Mouse (Mus musculus) kidney, postnatal 36 days (tissue): ENCODE results near the gene Prkcb.
A peak's percentile ranks its signal among the peaks of the same experiment; 100 is the strongest.

Experiments used
- DNase-seq, 2 experiments: peaks; one replicate each; pipeline ENCODE4 v3.0.0; 2021 to 2022; ENCODE audit warnings: mixed read lengths in 2 of 2

The Prkcb gene

DNA sequence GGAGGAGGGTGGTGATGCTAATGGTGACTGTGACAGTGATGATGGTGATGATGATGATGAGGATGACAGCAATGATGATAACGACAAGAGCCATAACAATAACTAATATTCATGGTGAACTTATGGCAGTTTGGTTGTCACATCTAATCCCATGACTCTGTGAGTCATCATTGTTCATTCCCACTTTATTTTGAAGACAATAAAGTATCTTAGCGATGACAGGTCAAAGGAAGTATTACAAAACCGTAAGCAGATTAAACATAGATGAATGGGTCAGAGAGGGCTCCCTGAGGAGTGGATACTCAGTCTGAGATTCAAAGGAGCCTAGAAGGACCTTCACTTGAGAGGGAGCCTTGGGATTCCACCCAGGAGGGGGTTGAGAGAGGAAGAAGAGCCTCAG is 122.3 kb downstream of the Prkcb start:
- DNase-seq, result no peak

DNA sequence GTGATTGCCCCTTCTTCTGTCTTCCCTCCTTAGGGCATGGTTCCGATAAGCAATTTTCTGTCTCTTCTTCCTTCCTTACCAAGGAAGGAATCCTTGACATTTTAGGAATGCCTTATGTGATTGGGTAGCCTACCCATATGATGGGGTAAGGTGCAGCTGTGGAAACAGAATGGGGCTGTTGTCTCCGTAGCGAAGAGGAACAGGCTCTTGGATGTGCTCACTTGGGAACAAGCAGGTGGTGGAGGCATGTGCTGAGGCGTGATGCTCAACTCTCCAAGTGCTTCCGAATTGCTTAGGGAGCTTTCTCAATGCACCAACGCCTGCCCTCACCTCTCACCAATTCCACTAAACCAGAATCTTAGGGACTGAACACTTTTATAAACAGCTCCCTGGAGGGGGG is 124.7 kb downstream of the Prkcb start:
- DNase-seq, result no peak

DNA sequence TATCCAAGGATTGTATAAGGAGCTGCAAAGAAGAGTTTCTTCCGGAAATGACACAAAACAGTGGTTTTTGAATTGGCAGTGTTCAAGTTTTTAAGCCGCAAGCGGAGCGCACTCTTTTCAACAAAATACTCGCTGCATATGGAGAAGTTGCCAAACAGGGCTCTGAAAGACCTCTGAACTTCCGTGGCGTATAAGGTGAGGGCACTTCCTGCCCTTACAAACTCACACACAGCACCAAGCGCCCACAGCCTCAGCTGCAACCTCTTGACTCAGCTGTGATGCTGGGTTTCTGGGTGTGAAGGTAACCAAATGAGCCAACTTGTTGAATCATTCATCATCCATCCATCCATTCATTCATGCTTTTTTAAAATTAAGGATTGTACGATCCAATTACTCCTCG is 125.6 kb downstream of the Prkcb start:
- DNase-seq, result no peak

DNA sequence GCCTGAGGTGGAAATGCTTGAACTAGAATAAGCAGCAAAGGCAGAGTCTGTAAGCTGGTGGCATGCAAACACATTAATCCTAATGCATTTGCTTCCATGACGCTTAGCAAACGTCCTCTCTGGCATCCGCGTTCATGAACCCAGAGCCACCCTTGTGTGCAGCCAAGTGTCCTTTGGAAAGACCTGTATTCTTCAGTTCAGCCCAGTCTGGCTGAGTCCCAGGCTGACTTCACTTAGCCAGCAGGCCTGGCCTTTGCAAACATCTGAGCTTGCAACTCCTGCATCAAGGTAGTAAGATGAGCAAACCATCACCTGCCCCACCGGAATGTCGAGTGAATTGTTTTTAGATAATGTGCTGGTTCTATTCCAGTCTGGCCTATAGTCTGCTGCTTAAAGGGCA is 126.1 kb downstream of the Prkcb start:
- DNase-seq, result no peak

DNA sequence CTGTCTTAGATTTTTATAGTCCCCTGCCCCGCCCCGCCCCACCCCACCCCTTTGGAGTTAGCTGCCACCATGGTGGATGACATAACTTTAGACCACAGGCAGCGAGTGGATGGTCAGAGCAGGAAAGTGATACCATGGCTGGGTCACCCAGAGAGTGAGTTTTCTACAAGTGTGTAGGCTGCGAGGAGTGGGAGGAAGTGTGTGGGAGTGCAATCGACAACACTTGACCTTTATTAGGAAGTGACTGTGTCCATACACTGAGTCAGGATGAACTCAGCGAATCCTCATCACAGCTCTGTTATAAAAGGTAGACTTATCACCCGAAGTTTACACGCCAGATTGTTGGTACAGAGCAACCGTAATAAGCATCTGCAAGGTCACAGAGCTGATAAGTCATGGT is 126.8 kb downstream of the Prkcb start:
- DNase-seq, result no peak

DNA sequence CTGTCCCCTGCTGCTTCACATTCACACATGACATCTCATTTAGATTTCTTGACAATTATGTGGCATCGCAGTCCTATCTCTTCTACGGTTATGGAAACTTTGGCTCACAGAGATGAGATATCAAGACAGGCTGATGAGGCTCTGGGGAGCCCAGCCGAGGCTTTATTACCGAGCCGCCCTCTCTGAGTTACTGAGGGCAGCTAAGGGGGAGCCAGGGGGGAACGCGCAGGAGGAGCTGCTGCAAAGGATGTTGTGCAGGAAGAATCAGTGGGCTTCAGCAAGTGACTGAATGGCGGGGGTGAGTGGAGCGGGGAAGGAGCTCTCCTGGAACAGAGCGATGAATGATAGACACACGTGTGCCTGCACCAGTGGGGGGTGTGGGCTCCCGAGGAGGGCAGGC is 127.4 kb downstream of the Prkcb start:
- DNase-seq, result no peak

DNA sequence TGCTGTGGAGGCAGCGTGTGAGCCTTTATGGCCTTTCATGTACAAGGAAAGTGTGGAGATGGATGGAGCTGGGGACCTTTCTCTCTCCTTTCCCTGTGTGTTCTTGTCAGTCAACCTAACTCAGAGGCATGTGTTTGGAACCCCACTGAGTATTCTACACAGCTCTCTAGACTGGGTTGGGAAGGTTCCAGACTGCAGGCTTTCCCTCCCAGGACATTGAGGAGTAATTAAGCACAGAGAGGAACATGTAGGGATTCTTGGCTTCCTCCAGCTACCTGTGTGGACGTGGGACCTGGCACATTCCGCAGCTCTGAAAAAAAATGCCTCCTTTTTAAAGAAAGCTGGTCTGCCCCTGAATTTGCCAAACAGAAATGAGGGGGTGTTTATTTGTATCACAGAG is 130.0 kb downstream of the Prkcb start:
- DNase-seq, result no peak

DNA sequence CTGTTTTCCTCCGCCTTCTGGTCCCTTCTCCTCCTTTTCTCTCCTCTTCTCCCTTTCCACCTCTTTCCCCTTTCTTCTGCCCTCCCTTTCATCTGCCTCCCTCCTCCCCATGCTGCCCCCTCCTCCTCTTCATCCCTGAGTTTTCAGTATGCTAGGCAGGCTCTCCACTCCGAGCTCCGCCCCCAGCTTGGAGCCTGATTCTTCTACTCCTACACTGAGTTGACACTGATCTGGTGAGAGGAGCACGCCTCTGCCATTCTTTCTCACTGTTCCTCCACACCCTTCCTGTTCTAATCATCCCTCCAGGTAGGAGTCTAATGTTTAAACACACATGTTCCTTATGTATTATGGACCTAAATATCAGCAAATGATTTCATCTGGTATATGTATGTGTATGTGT is 135.3 kb downstream of the Prkcb start:
- no peak for DNase-seq

DNA sequence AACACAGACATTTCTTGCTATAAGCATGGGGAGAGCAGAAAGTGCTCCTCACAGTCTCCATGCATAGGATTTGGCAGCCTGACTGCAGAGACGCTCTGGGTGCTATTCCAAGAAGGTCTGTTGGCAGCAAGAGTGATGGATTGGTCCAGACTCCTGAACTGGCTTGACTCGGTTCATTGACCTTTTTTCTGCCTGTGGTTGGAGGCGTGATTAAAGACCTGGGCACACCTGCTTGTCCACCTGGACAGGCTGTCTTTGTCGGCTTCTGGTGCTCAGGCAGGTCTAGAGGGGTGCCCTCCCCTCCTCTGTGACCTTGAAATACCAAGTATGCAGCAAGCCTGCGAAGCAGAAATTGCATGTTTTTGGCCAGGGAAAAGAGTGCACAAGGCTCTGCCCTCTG is 140.6 kb downstream of the Prkcb start:
- peak in 1 of 2 experiments; percentile 3 for DNase-seq

DNA sequence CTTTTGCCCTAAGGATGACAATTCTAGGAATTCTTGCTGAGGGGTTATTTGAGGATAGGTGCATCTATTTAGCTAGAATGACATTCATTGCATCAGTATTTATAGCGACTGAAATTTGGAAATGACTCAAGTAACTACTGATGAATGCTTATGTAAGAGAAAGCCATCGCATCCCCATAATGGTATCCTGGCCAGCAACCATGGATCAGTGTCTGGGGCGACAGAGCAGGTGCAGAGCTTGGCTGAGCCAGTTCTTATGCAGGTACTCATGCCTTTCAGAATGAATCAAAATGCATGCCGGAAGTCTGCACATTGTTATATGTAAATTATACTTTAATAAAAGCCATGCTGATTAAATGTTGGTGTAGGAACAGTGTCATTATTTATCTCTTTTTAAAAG is 143.8 kb downstream of the Prkcb start:
- no peak for DNase-seq

DNA sequence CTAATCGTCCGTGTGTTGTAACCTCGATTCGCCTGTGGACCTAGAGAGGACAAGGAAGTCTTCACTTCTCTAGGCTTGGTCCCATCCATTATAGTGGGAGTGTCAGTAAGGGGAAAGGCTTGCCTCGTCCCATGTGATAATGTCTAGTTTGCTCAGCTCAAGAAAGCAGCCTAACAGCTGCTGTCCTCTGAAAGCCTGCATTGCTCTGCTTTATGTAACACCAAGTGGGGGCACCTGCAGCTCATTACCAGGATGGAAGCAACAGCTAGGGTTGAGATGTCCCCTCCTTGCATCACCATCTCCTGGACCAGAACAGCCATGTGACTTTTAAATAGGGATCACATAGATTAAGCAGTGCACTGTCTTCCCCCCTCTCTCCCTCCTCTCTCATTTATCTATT is 144.8 kb downstream of the Prkcb start:
- no peak for DNase-seq

DNA sequence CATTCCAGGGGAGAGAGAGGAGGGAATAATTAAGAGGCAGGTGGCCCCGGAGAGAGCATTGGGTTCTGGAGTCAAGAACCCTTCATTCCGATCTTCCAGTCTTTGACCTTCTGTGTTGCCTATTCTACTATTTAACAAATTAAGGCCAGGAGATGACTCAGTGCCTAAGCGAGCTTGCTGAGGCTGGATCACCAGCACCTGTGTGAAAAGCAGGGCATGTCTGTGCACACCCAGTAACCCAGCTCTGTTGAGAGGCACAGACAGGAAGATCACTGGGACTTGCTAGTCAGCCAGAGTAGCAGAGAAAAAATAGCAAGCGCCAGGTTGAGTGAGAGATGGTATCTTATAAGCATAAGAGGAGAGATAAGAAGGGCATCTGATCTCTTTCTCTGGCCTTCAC is 146.4 kb downstream of the Prkcb start:
- DNase-seq, result no peak

DNA sequence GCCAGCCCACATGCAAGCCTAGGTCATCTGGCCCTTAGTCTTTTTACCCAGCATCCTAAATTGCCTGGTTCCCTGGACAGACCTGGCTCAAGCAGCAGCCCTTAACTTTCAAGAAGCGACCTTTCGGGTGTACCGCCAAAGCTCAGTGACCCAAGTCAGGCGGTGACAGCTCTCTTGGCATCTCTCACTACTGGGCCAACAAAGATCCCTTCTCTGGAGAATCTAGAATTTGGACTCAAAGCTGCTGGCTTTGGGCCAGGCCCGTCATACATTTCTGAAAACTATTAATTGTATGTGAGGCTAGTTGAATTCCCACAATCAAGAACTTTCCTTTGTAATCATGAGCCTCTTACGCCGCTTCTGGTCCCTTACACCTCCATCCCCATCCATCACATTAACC is 147.0 kb downstream of the Prkcb start:
- no peak for DNase-seq

DNA sequence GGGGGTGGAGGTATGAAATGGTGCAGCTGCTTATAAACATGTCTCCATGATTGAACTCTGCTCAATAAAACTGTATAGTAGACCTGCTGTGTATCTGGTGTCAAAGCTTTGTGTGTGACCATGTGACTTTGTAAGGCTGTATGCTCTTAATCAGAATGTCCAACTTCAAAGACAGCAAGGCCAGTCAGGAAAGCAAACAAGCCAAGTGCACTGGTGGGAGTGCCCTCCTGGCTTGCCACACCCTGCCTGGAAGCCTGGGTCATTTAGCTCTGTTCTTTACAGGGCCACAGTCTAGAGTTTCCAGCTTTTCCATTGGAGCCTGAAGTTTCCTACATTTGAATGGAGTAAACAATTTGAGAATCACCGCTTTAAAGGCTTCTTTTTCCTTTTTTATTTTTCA is 148.8 kb downstream of the Prkcb start:
- no peak for DNase-seq

DNA sequence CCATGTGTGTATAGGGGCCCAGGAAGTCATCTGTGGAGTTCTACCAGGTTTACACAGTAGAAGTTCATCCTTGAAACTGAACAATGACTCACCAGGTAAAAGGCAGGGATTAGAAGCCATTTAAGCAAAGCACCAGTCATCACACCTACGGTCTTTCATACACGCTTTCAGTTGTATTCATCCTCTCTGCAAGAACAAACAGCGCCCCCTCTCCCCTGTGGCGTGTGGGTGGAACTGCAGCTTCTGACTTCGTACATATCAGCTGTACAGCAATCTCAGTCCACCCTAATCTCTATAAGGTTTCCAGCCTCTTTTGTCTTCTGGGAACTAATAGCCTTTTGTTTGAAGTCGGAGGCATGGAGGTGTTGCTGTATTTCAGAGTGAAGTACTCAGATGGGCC is 156.5 kb downstream of the Prkcb start:
- peak in 1 of 2 experiments; percentile 48 for DNase-seq

DNA sequence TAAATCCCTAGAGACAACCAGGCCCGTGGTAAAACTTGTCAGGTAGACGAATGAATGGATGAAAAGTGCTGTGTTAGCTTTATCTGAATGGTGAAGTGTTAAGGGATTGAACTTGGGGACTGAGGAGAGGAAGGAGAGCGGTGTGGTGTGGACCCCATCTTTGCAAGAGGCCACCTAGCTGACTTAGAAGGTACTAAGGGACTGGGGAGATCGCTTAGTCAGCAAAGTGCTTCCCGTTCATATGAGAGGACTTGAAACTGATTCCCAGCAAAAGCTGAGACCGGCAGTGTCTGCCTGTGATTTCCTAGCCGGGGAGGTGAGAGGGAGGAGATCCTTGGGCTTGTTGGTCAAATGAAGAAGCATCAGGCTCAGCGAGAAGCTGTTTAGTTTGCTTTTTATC is 164.1 kb downstream of the Prkcb start:
- no peak for DNase-seq

DNA sequence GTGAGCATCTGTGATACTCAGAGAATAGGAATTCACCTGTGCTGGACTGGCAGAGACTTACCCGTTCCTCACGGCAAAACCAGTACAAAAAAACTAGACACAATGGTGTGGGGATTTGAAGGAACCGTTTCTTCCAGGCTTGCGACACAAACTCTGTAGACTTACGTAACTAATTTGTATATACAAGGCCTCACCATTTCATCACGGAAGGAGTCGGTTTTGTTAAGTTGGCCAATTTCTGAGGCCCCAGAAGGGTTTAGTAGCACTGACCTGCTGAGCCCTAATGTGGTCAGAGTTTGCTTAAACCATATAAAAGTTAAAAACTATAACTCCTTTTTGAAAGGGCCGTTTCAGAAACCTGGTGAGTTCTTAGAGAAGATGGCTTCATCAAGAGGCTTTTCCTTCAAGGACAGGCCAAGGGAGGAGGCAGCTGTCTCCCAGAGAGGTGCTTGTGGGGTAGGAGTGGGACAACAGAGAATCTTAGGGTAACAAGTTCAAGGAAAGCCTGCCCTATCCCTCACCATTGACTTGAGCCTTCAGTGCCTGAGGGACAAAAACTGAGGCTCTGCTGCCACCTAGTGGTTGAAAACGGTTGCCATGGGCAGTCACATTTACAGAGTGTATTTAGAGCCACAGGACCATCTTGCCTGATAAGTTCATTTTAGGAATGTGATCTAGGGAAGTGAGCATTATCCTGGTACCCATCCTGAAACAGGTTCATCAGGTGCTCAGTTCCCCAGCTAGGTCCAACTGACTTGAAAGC is 170.8 kb downstream of the Prkcb start:
- DNase-seq, result peak; percentile 66 to 92

DNA sequence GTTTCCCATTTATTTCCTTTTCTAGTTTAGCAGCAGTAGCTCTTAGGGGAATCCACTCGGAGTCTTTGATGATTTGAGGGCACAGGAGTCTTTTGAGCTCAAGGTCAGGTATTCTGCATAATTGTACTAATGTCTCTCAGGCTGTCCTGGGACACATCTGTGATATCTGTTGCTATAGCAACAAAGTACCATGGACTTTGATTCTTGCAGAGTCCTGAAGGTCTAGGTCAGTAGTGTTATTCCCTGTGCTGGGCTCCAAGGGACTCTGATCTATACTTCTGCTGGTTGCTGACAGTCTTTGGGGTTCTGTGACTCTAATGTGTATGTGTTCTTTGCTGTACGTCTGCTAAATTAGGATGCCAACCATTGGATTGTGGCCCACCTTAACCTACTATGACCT is 171.5 kb downstream of the Prkcb start:
- DNase-seq, result no peak

DNA sequence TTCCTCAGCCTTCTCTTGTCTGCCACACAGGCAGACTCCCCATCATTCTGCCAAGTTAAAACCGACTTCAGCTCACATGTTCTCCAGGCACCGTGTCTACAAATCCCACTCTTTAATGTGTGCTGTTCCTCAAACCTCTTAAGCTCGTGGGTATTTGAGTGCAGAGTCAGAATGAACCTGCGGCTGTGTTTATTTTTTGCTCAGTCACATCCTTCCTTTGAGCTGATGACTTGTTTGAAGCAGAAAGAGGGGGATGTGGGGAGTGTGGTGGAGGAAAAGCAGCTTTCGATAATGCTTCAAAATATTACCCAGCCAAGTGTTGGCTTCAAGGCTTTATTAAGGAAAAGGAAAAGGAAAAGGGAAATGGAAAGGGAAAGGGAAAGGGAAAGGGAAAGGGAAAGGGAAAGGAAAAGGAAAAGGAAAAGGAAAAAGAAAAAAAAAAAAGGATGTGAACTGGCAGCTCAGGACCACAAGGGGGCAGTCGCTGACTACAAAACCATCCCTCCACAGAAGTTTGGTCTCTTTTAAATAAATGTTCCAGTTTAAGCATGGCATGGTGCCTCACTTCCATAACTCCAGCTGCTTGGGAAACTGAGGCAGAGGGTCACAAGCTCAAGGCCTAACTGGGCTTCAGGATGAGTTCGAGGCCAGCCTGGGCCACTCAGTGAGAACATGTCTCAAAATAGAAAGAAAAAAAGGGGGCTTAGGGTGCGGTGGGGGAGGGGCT is 177.4 kb downstream of the Prkcb start:
- DNase-seq, result peak in 1 of 2 experiments; percentile 42

DNA sequence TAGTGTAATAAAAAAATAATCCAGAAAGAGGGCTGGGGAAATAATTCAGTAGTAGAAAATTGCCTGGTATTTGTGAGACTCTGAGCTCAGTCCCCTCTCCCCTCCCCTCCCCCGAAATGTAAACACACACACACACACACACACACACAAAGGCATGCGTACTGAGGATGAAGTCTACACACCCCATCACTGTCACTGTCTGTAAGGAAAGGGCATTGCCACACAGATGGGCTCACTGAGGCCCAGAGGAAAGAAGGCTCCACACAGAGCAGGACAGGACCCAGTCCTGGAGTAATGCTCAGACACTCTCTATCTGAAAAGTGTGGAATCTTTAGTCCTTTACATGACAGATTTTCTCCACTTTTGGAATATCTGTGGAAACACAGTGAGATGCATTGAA is 178.2 kb downstream of the Prkcb start:
- no peak for DNase-seq

DNA sequence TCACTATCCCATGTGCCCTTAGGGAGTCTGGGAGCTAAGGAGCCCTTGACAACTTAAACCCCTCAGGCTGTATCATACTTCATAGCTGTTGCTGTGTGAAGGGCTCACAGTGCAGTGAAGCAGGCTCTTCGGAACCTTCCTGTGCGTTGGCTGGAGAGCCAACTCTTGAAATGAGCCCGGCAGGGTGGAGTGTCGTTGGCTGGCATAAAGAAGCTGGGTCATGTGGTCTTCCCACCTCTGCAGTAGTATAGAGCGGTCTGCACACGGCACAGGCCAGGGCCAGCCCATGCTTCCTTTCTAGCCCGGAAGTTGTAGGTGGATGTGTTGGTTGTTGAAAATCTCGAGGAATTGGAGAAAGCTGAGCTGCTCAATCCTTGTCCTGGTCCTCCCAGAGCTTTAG is 179.3 kb downstream of the Prkcb start:
- no peak for DNase-seq

DNA sequence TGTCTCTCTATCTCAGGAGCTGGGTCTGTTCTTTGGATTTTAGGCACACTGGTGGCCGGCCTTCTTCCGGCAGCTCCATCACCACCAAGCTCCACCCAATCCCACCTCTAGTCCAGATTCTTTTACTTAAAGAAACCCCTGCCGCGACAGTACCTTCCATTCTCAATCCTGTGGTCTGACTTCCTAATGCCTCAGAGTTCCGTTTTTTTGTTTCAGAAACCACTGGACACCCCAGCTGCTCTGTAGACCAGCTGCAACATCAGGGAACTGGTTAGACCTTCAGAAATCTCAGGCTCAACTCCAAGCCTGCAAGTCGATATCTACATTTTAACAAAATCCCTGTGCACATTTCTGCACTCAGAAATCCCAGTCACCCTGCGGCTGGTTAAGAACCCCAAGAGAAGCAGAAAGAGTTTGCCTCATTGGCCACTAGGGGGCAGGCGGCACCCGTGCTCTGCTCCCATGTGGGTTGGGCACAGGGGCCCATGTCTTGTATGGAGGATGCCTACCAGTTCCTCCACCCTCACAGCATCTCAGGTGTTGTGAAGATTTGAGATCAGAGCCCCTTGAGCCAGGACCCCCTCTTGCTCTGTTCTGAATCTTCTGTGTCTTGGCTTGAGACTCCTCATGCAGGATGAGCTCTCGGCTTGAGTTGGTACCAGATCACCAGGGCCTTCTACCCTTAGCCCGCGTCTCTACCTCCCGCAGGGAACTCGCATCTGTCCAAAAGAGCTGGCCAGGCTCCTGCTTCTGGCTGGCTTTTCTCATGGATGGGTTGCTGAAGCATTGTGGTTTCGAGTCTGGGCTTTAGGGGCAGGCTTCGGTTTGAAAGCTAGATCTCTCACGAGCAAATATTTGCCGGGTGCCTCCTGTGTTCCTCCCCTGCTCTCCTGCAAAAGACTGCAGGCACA is 182.1 kb downstream of the Prkcb start:
- DNase-seq, result peak; percentile 45 to 85

DNA sequence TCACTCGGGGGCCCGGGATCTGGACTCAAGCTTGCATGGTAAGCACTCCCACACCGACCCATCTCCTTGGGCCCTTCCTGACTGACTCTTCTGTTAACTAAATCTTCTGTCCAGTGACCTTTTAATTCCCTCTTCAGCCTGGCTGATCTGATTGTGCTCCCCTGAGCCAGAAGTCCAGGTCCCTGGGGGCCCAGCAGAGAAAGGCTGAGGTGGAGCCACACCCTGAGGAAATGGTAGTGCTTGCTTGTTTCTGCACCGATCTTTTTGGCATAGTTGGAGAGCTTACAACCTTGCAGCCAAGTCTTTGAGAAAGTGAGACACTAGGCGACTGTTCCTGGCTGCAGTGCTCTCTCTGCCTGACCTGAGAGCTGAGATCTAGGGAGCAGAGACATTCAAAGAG is 183.7 kb downstream of the Prkcb start:
- DNase-seq, result peak; percentile 13 to 18

DNA sequence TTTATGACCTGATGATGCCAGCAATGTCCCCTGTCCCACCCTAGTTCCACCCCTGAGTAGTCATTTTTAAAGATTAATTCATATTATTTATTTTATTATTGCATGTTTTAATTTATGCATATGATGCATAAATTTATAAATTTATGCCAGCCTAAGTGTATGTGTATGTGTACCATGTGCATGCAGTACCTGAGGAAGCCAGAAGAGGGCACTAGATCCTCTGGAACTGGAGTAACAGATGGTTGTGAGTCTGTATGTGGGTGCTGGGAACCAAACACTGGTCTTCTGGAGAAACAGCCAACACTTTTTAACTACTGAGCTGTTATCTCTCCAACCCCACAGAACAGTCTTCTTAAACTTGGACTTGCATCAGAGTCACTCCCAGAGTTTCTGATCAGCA is 186.5 kb downstream of the Prkcb start:
- DNase-seq, result no peak
